Mouse (Mus musculus): Measurements from ENCODE around the gene Dkkl1. TPM values are rescaled to one million over a fixed set of nuclear protein-coding genes. Genes with fewer than 3 reads are reported as not detected.

Gene Dkkl1
- total RNA-seq, 2 experiments from 2014 or later: not detected

- intact Hi-C loops (cut with DNase I): no loop called here
- no peak for DNase-seq
Measured at GRCm38 (mm10) chr7:45231192-45231591, 19.2 kb upstream of the Dkkl1 start.

- intact Hi-C loops (cut with DNase I): no loop called here
- DNase-seq: no peak
Measured at GRCm38 (mm10) chr7:45229459-45230203, 17.7 kb upstream of the Dkkl1 start.

GRCm38 (mm10) chr7:45229046-45229445, 17.1 kb upstream of the Dkkl1 start:
- intact Hi-C loops (cut with DNase I): no loop called here
- DNase-seq: no peak

- intact Hi-C loops (cut with DNase I): no loop called here
- DNase-seq: no peak
Measured at GRCm38 (mm10) chr7:45228548-45228947, 16.6 kb upstream of the Dkkl1 start.

GRCm38 (mm10) chr7:45226421-45226820, 14.5 kb upstream of the Dkkl1 start:
- no peak for DNase-seq
- intact Hi-C loops (cut with DNase I): no loop called here

GRCm38 (mm10) chr7:45224826-45225225, 12.9 kb upstream of the Dkkl1 start:
- DNase-seq: no peak
- intact Hi-C loops (cut with DNase I): no loop called here

GRCm38 (mm10) chr7:45221680-45222079, 9.7 kb upstream of the Dkkl1 start:
- intact Hi-C loops (cut with DNase I): no loop called here

GRCm38 (mm10) chr7:45216442-45217183, 4.7 kb upstream of the Dkkl1 start:
- intact Hi-C loops (cut with DNase I): no loop called here
- DNase-seq: peak; percentile 79 to 81

More at GRCm38 (mm10) chr7:45221680-45222079, 9.7 kb upstream of the Dkkl1 start:
- DNase-seq: no peak

- DNase-seq: peak; percentile 66 to 71
- intact Hi-C loops (cut with DNase I): no loop called here
Measured at GRCm38 (mm10) chr7:45215673-45216441, 3.9 kb upstream of the Dkkl1 start, which contains the start of gene Tead2. Gene Tead2, plus strand, starts transcription at chr7:45215753.

GRCm38 (mm10) chr7:45213708-45214107, 1.8 kb upstream of the Dkkl1 start:
- intact Hi-C loops (cut with DNase I): no loop called here
- no peak for DNase-seq

- intact Hi-C loops (cut with DNase I): no loop called here
Measured at GRCm38 (mm10) chr7:45212356-45212755, 409 bp upstream of the Dkkl1 start.

GRCm38 (mm10) chr7:45211070-45211469, 877 bp downstream of the Dkkl1 start:
- intact Hi-C loops (cut with DNase I): no loop called here
- no peak for DNase-seq

More at GRCm38 (mm10) chr7:45212356-45212755, 409 bp upstream of the Dkkl1 start:
- no peak for DNase-seq

GRCm38 (mm10) chr7:45208260-45208659, 3.7 kb downstream of the Dkkl1 start:
- DNase-seq: no peak
- intact Hi-C loops (cut with DNase I): no loop called here

GRCm38 (mm10) chr7:45204380-45205143, 7.4 kb downstream of the Dkkl1 start, which contains the start of gene Ccdc155:
Gene Ccdc155, minus strand, starts transcription at chr7:45204892.
- DNase-seq: peak; percentile 84 to 85
- intact Hi-C loops (cut with DNase I): no loop called here

- intact Hi-C loops (cut with DNase I): no loop called here
- DNase-seq: no peak
Measured at GRCm38 (mm10) chr7:45202654-45203053, 9.3 kb downstream of the Dkkl1 start.

- DNase-seq: no peak
- intact Hi-C loops (cut with DNase I): loop anchor here (1.0 to 2.0 kb wide), 2 partner anchors 37 to 120 kb away; no protein-coding TSS in a partner anchor
Measured at GRCm38 (mm10) chr7:45198961-45199360, 13.0 kb downstream of the Dkkl1 start.

GRCm38 (mm10) chr7:45198435-45198834, 13.5 kb downstream of the Dkkl1 start:
- intact Hi-C loops (cut with DNase I): loop anchor here (1.0 to 2.0 kb wide), 2 partner anchors 36 to 120 kb away; no protein-coding TSS in a partner anchor
- peak; percentile 72 to 84 for DNase-seq

GRCm38 (mm10) chr7:45196994-45197393, 15.0 kb downstream of the Dkkl1 start:
- DNase-seq: no peak
- intact Hi-C loops (cut with DNase I): no loop called here

- no peak for DNase-seq
- intact Hi-C loops (cut with DNase I): no loop called here
Measured at GRCm38 (mm10) chr7:45196176-45196535, 15.8 kb downstream of the Dkkl1 start.
